Mouse (Mus musculus) right cerebral cortex, adult 2 months (tissue): ENCODE measurements around the gene Pfdn2.
"Not testable (repeated sequence)": the region's sequence is repeated elsewhere in the genome, so short reads cannot be mapped to it uniquely, and the experiment has no call there.

Experiments used
- DNase-seq, 2 experiments: peaks; one replicate each; pipeline ENCODE4 v3.0.0; 2021 to 2022; ENCODE audit warnings: low spot score in 2 of 2

Gene Pfdn2

GRCm38 (mm10) chr1:171345225-171346094 is at the start of gene Pfdn2, which contains the start of gene Nit1:
Gene Pfdn2 (plus strand): TSS chr1:171345670.
Gene Nit1 (minus strand): TSS chr1:171345646.
- peak; percentile 90 to 92 for DNase-seq

- DNase-seq = no peak
These were observed 47.2 kb upstream of the Pfdn2 start for GRCm38 (mm10) chr1:171298226-171298625.

GRCm38 (mm10) chr1:171306157-171306556 is 39.3 kb upstream of the Pfdn2 start:
- DNase-seq = not testable (repeated sequence)

- DNase-seq = no peak
These were observed 36.1 kb upstream of the Pfdn2 start for GRCm38 (mm10) chr1:171309321-171309720.

- DNase-seq = no peak
These were observed 25.7 kb upstream of the Pfdn2 start for GRCm38 (mm10) chr1:171319748-171320147.

- no peak for DNase-seq
These were observed 25.3 kb upstream of the Pfdn2 start for GRCm38 (mm10) chr1:171320151-171320550.

- no peak for DNase-seq
These were observed 24.1 kb upstream of the Pfdn2 start for GRCm38 (mm10) chr1:171321415-171321814.

GRCm38 (mm10) chr1:171322012-171322411 is 23.5 kb upstream of the Pfdn2 start:
- no peak for DNase-seq

GRCm38 (mm10) chr1:171325571-171325970 is 19.9 kb upstream of the Pfdn2 start:
- no peak for DNase-seq

GRCm38 (mm10) chr1:171326588-171326987 is 18.9 kb upstream of the Pfdn2 start:
- not testable (repeated sequence) for DNase-seq

- no peak for DNase-seq
These were observed 17.2 kb upstream of the Pfdn2 start for GRCm38 (mm10) chr1:171328244-171328643.

- peak; percentile 91 to 94 for DNase-seq
These were observed 16.5 kb upstream of the Pfdn2 start, which contains the start of gene Dedd for GRCm38 (mm10) chr1:171328839-171329432. Gene Dedd (plus strand): TSS chr1:171329145.

- peak in 1 of 2 experiments; percentile 38 for DNase-seq
These were observed 15.8 kb upstream of the Pfdn2 start for GRCm38 (mm10) chr1:171329433-171330215.

GRCm38 (mm10) chr1:171330216-171330560 is 15.3 kb upstream of the Pfdn2 start:
- no peak for DNase-seq

- DNase-seq = no peak
These were observed 2.9 kb upstream of the Pfdn2 start for GRCm38 (mm10) chr1:171342262-171343207.

- peak in 1 of 2 experiments; percentile 20 for DNase-seq
These were observed 1.4 kb upstream of the Pfdn2 start for GRCm38 (mm10) chr1:171343922-171344677.

- DNase-seq = no peak
These were observed 755 bp upstream of the Pfdn2 start for GRCm38 (mm10) chr1:171344715-171345114.

GRCm38 (mm10) chr1:171346095-171346450 is 603 bp downstream of the Pfdn2 start:
- DNase-seq = peak in 1 of 2 experiments; percentile 27

GRCm38 (mm10) chr1:171348665-171349064 is 3.2 kb downstream of the Pfdn2 start:
- no peak for DNase-seq

- no peak for DNase-seq
These were observed 3.7 kb downstream of the Pfdn2 start for GRCm38 (mm10) chr1:171349210-171349609.
